Mouse (Mus musculus) right cerebral cortex, adult 2 months (tissue): ENCODE results near the gene Shisal2a.
A peak's percentile ranks its signal among the peaks of the same experiment; 100 is the strongest.
"Not testable (repeated sequence)": the region's sequence is repeated elsewhere in the genome, so short reads cannot be mapped to it uniquely, and the experiment has no call there.

ENCODE experiments used
- DNase-seq, 2 experiments: peaks; one replicate each; pipeline ENCODE4 v3.0.0; 2021 to 2022; ENCODE audit warnings: low spot score in 2 of 2

The Shisal2a gene

DNA sequence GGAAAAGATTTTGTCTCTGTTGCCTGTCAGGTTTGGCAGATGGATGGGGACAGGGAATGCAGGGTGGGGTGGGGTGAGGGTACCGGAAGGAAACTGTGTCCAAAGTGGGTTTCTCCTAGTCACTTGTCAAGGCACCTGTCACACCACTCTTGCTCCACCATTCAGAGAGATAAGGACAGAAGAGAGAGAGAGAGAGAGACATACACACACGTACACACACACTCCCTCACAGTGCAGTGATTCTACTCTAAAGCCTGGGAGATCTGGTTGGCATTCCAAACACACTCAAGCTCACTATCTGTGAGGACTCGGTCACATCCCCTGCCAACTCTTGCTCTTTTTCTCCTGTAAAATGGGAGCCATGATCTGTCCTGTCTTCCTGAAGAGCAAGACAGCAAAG, 11.0 kb downstream of the Shisal2a start:
- no peak for DNase-seq

- DNase-seq = no peak
Observed at GRCm38 (mm10) chr4:108371421-108371820, 11.7 kb downstream of the Shisal2a start.

- DNase-seq = no peak
Observed at GRCm38 (mm10) chr4:108370409-108370808, 12.7 kb downstream of the Shisal2a start.

- no peak for DNase-seq
Observed at GRCm38 (mm10) chr4:108369254-108369653, 13.9 kb downstream of the Shisal2a start.

DNA sequence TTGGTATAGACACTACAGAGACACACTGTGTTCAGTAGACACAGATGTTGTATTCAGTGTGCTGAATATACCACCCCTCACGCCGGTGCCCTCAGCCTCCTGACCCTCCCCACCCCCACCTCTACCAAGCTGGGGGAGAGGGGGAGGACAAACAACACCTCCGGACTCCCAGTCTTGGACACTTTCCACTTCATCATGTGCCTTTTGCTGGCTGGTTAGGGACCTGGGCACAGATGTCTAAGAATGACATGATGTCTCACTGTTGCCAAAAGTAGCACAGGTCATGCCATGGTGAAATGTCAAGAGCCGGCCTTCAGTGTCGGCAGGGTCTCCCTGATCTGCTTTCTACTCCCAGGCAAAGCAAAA, 19.1 kb downstream of the Shisal2a start:
- DNase-seq = no peak

DNA sequence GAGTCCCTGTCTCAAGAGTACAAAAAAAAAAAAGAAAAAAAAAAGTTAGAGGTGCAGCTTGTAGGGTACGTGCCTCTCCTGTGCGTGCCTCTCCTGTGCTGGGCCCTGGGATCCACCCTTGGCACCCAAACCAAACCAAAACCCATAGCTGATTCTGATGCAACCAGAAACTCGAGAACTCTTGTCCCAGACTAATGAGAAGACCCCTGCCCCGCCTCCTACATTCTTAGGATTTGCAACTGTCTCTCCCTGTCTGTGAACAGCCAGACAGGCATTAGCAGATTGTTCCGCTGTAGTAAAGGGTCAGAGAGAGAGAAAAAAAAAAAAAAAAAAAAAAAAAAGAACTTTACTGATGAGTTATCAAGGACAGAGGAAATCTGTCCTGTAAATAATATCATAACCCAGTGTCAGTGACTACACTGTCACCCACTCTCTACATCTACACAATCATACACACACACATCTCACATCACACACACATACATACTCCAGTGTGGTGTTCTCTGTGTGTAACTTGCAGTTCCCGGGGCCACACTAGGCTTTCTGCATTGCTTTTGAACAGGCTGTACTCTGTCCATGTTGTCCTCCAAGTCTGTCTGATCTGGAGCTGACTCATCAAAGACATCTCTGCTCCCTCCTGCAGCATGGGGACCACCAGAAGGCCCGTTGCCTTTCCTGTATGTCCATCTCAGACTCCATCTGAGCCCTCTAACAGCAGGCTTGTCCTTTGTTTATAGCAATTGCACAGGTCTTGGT, 19.6 kb downstream of the Shisal2a start:
- no peak for DNase-seq

DNA sequence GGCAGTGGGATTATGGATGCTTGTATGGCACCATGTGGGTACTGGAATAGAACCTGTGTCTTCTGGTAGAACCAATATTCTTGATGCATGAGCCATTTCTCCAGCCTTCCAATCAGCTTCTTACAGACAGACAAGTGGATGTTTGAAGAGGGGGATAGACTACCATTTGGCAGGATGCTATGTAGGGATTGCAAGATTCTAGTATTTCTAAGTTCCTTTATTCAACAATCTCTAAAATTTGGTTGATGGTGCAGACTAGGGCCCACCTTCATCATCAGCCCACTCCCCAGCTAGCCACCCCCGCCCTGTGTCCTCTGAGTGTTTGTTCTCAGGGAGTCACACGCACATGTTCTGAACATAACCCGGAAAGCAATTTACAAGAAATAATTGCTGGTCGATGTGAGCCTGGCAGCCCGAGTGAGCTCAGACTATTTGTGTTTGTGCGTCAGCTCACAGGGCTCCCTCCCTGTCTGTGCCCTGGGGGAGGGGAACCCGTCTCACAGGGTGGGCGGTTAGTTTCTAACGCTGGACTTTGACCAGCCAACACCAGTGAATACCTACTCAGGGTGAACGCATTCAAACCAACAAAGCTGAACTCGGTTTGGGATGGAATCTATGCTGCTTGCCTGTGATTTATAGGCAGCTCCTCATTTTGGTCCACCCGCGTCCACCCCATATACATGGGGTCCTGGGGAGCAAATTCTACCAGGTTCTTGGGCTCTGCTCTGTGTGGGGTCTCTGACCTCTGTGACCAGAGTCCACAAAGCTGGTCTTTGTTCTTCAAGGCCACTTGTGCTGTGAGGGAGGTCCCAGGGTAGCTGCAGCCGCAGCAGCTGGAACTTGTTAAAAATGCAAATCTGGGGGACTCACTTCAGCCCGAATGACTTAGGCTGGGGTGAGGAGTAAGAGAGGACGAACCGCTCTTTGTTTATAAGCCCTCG, 20.6 kb downstream of the Shisal2a start:
- DNase-seq = no peak

GRCm38 (mm10) chr4:108360136-108361055, 22.8 kb downstream of the Shisal2a start:
- DNase-seq = peak; percentile 48 to 54

- no peak for DNase-seq
Observed at GRCm38 (mm10) chr4:108358498-108358897, 24.7 kb downstream of the Shisal2a start.

DNA sequence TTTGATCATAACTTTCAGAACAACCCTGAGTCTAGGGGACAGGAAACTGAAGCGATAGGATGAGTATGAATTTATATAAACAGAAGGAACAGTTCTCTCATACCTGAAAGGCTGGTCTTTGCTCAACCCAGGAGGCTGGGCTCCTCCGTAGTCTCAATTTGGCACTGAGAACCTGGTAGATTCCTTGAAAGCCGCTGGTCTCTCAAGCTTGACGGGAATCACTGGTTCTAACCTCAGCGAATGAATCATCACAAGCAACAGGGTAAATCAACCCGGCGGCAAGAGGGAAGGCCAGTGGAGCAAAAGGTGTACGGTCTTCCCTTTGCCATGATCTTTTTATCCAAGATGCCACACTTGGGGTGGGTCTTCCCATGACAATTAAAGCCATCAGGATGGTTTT, 25.7 kb downstream of the Shisal2a start:
- DNase-seq = no peak

DNA sequence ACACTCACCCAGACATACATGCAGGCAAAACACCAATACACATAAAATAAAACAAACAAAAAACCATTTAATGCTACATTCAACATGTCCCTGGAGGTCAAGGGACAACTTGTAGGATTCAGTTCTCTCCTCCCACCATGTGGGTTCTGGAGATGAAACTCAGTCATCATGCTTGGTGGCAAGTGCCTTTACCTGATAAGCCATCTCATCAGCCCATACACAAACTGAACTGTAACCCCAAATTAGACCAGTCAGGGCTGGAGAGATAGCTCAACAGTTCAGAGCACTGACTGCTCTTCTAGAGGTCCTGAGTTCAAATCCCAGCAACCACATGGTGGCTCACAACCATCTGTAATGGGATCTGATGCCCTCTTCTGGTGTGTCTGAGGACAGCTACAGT, 29.6 kb downstream of the Shisal2a start:
- DNase-seq = not testable (repeated sequence)

DNA sequence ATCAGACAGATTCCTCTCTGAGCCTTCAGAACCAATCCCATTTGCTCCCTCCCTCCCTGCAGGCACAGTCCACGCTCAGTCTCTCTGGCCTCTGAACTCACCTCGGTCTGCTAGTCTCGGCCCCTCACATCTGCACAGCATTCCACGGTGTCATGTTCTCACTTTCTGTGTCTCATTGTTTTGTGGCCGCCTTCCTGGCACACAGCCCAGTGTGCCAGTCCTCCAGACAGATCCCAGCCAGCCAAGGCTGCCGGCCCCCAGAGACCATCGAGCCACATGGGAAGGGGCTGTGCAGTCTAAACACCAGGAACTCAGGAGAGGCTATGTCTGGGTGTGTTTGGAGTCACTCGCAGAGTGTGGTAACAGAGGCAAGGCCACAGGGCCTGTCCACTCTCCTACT, 32.3 kb downstream of the Shisal2a start:
- no peak for DNase-seq

DNA sequence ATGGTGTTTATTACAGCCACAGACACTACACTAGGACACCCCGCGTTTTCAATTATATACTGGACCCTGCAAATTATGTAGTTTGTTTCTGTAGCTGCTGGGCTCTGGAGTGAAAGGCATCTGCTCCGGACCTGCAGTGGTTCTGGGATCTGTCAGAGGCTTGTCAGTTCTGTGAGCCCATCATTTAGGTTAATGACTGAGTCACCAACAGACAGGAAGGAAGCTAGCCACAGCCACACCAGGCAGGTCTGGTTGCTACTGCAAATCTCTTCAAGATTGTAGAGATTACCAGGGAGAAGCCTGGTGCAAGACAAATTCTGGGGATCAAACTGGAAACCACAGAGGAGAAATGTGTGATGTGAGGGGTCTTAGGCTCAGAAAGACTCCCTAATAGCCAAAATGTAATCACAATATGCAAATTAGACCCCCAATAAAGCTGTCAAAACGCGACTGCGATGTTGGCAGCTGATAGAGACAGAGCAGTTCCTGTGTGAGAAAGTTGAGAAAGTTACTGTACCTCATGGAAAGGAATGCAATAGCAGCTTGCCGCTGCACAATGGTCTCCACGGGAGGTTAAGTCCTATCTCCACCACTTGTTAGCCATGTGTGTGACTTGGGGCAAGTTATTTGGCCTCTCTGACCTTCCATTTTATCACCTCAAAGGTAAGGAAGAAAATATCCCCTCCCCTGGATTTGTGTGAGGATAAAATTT, 33.2 kb downstream of the Shisal2a start:
- no peak for DNase-seq

- DNase-seq = no peak
Observed at GRCm38 (mm10) chr4:108349064-108349463, 34.1 kb downstream of the Shisal2a start.

DNA sequence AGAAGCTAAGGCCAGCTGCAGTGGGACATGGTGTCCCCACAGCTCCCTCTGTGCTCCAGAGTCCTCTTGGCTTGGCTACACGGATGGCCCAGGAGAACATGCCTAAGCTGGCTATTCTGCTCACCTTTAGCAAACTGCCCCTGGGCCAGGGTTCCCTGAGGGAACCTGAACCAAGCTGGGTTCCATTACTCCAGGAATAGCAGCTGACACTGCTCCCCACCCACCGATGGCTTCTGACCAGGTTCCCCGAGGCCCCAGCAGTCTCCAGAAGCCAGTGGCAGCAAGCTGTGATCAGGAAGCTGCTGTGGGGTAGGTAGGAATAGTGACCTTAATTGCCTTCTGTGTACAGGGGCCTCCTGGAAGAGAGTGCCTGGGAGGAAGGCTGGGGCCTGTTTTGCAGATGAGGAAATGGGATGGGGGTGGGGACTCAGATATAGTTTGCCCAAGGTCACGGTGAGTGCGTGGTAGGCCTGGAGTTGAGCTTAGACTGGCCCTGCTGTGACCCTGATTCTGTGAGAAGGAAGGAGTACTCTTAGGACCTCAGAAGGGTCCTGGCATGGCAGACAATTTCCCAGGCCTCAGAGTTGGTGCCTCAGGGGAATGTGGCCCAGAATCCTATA, 34.8 kb downstream of the Shisal2a start:
- no peak for DNase-seq

DNA sequence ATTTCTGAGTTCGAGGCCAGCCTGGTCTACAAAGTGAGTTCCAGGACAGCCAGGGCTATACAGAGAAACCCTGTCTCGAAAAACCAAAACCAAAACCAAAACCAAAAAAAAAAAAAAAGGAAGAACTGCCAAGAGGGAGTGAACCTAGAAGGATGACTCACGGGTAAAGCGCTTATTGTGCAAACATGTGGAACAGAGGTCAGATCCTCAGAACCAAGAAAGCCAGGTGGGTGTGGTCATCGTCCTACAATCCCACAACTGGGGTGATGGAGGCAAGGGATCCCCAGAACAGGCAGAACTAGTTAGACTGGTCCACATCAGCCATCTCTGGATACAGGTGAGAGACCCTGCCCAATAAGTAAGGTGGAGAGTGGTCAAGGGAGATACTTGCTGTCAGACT, 36.0 kb downstream of the Shisal2a start:
- no peak for DNase-seq

- DNase-seq = no peak
Observed at GRCm38 (mm10) chr4:108345826-108346225, 37.3 kb downstream of the Shisal2a start.

- no peak for DNase-seq
Observed at GRCm38 (mm10) chr4:108344631-108345083, 38.5 kb downstream of the Shisal2a start.

- DNase-seq = peak; percentile 75 to 76
Observed at GRCm38 (mm10) chr4:108339277-108339690, 43.9 kb downstream of the Shisal2a start.

GRCm38 (mm10) chr4:108338811-108339210, 44.3 kb downstream of the Shisal2a start:
- DNase-seq = peak; percentile 57 to 60
